Comparison of ENCODE assay signal across 8 mouse cellular contexts in the genomic region with DNA sequence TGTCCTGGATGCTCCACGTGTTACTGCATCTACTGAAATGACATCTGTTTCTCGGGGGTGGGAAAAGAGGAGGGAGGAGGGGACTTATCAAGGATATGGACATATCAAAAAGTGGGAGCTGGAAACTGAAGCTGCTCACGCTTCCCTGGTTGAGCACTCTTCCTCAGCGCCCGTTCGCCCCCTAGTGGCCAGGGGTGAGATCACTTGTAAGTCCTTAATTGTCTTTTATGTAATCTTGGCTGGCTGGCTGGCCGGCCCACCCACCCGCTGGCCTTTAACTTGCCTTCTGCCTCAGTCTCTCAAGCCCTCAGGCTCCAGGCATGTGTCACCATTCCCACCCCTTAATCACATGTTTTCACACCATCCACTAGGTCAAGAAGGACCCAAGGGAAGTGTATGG. TPM values are rescaled to one million over a fixed set of nuclear protein-coding genes. Genes with fewer than 3 reads are reported as not detected.
A peak's percentile ranks its signal among the peaks of the same experiment; 100 is the strongest.
DNase-seq lines count a peak whose midpoint lies in the region; ATAC-seq and TF ChIP-seq lines count a peak whose summit lies in the region.
"Had no signal": no experiment of that assay in that cellular context is flagged by ENCODE, and none has a peak within 500 bp of the region (broad histone marks: within the 10 kb centered on the region; RNA-seq: fewer than 3 reads in every experiment).

No protein-coding gene starts in this region.

- no peaks in the 10 kb centered on the region for H3K4me1 ChIP-seq in MEL (ENCODE audit: control insufficient read depth in 1 of 2, insufficient read depth in 2 of 2, low read length in 2 of 2)
- no peaks in the 10 kb centered on the region for H3K4me1 ChIP-seq in bone marrow, adult 2 months (ENCODE audit: control insufficient read depth, insufficient read depth, low read length)
- no peaks in the 10 kb centered on the region for H3K4me1 ChIP-seq in embryonic facial prominence, embryonic 14.5 days (ENCODE audit: control insufficient read depth, insufficient read depth, low read length)
- no peaks in the 10 kb centered on the region for H3K4me1 ChIP-seq in heart, postnatal 0 days (ENCODE audit: control insufficient read depth, insufficient read depth)
- H3K4me1 ChIP-seq: megakaryocyte, embryonic 14.5 days had no signal

- DNase-seq in MEL (ENCODE audit: low read depth, low spot score): peak; percentile 90
- peak; percentile 91 for DNase-seq in embryonic facial prominence, embryonic 14.5 days (ENCODE audit: low spot score)
- peak; percentile 77 for DNase-seq in heart, postnatal 0 days (ENCODE audit: low spot score)
- peak; percentile 84 to 88 for DNase-seq in layer of hippocampus, postnatal 14 days (ENCODE audit: low spot score in 2 of 2)
- peak; percentile 81 for DNase-seq in skeletal muscle tissue, adult 2 months (ENCODE audit: low read depth, low spot score)

- TF ChIP-seq POLR2A in MEL (IDR thresholded peaks at IDR 0.05; ENCODE audit: control insufficient read depth in 1 of 2, insufficient read depth in 1 of 2, low read depth in 1 of 2, low read length in 2 of 2, poor library complexity in 1 of 2): no peak; a peak in 1 of 4 replicates
- no peak for TF ChIP-seq POLR2A in bone marrow, adult 2 months (IDR thresholded peaks at IDR 0.05; ENCODE audit: borderline replicate concordance, control insufficient read depth, low read depth, low read length)

- H3K27ac ChIP-seq in MEL (ENCODE audit: control insufficient read depth, low read depth, low read length): no peak overlapping the region
- H3K27ac ChIP-seq in bone marrow, adult 2 months (ENCODE audit: control insufficient read depth, insufficient read depth, low read depth, low read length, poor library complexity): no peak overlapping the region
- H3K27ac ChIP-seq in embryonic facial prominence, embryonic 14.5 days (replicated peaks; ENCODE audit: low read depth, low read length): no peak overlapping the region
- H3K27ac ChIP-seq in heart, postnatal 0 days (ENCODE audit: low read depth): no peak overlapping the region

- no peak overlapping the region for H3K9ac ChIP-seq in MEL (ENCODE audit: control insufficient read depth, low read depth, low read length, poor library complexity, severe bottlenecking)
- H3K9ac ChIP-seq in embryonic facial prominence, embryonic 14.5 days (ENCODE audit: low read depth, low read length): no peak overlapping the region
- no peak overlapping the region for H3K9ac ChIP-seq in heart, postnatal 0 days (replicated peaks; ENCODE audit: low read depth, low read length)

- TF ChIP-seq EP300 in MEL (IDR thresholded peaks at IDR 0.05; ENCODE audit: low read depth in 1 of 2, low read length in 2 of 2): no peak
- TF ChIP-seq EP300 in heart, postnatal 0 days (IDR thresholded peaks at IDR 0.05; ENCODE audit: low read depth): no peak

- TF ChIP-seq RAD21 in MEL (IDR thresholded peaks at IDR 0.05; ENCODE audit: low read depth, low read length): peak; percentile 61

- 8% methylated on average over 8 of the region's 8 CpGs for WGBS in bone marrow, adult 2 months
- 0% methylated on average over 8 of the region's 8 CpGs for WGBS in embryonic facial prominence, embryonic 14.5 days
- WGBS in heart, postnatal 0 days: 3% methylated on average over 8 of the region's 8 CpGs

- H3K79me2 ChIP-seq in MEL (ENCODE audit: control insufficient read depth, insufficient read depth, low read length, poor library complexity): no peaks in the 10 kb centered on the region

- no peak overlapping the region for H3K4me2 ChIP-seq in embryonic facial prominence, embryonic 14.5 days (ENCODE audit: low read depth, low read length)
- H3K4me2 ChIP-seq in heart, postnatal 0 days (ENCODE audit: low read depth, low read length): no peak overlapping the region

- no peaks in the 10 kb centered on the region for H3K9me3 ChIP-seq in MEL (replicated peaks; ENCODE audit: insufficient read depth, low read length)
- H3K9me3 ChIP-seq in embryonic facial prominence, embryonic 14.5 days (ENCODE audit: control insufficient read depth, low read length): no peaks in the 10 kb centered on the region
- H3K9me3 ChIP-seq in heart, postnatal 0 days (replicated peaks; ENCODE audit: control insufficient read depth, low read length): no peaks in the 10 kb centered on the region
- H3K9me3 ChIP-seq: megakaryocyte, embryonic 14.5 days had no signal

- no peak for ATAC-seq in embryonic facial prominence, embryonic 14.5 days (ENCODE audit: low read depth)
- ATAC-seq in heart, postnatal 0 days (ENCODE audit: insufficient read depth, low read depth): no peak
- peak; percentile 72 for ATAC-seq in megakaryocyte progenitor cell, adult 5-6 weeks (replicated peaks; ENCODE audit: poor library complexity)

- H3K36me3 ChIP-seq in MEL (ENCODE audit: control insufficient read depth in 1 of 2, insufficient read depth in 2 of 2, low read length in 2 of 2): peaks cover 0 to 22% of the 10 kb centered on the region in 2 experiments; a peak in 2 of 4 replicates
- H3K36me3 ChIP-seq in embryonic facial prominence, embryonic 14.5 days (ENCODE audit: control insufficient read depth, insufficient read depth, low read length): peaks cover 87% of the 10 kb centered on the region
- peaks cover 76% of the 10 kb centered on the region for H3K36me3 ChIP-seq in heart, postnatal 0 days (replicated peaks; ENCODE audit: control insufficient read depth, insufficient read depth, low read length)

- peak; percentile 85 to 94 (median 87) for TF ChIP-seq CTCF in MEL (IDR thresholded peaks at IDR 0.05 in 2 of 3, conservative IDR thresholded peaks at IDR 0.05 in 1 of 3; ENCODE audit: control insufficient read depth in 1 of 3, insufficient read depth in 1 of 3, low read depth in 2 of 3, low read length in 3 of 3, poor library complexity in 1 of 3, severe bottlenecking in 1 of 3)
- TF ChIP-seq CTCF in bone marrow, adult 2 months (IDR thresholded peaks at IDR 0.05; ENCODE audit: control insufficient read depth, insufficient read depth, low read length): peak; percentile 89
- TF ChIP-seq CTCF in heart, postnatal 0 days (IDR thresholded peaks at IDR 0.05; ENCODE audit: low read depth): peak; percentile 85

- no peak overlapping the region for H3K4me3 ChIP-seq in MEL (ENCODE audit: control insufficient read depth in 1 of 2, insufficient read depth in 1 of 2, low read depth in 2 of 2, low read length in 2 of 2)
- H3K4me3 ChIP-seq in bone marrow, adult 2 months (replicated peaks; ENCODE audit: control insufficient read depth, low read depth, low read length): no peak overlapping the region
- H3K4me3 ChIP-seq in embryonic facial prominence, embryonic 14.5 days (ENCODE audit: low read depth, low read length): no peak overlapping the region
- H3K4me3 ChIP-seq in heart, postnatal 0 days (ENCODE audit: low read depth, low read length): no peak overlapping the region
- H3K4me3 ChIP-seq: megakaryocyte, embryonic 14.5 days had no signal

- H3K27me3 ChIP-seq in MEL (ENCODE audit: control insufficient read depth in 1 of 2, insufficient read depth in 2 of 2, low read length in 2 of 2): no peaks in the 10 kb centered on the region
- no peaks in the 10 kb centered on the region for H3K27me3 ChIP-seq in embryonic facial prominence, embryonic 14.5 days (replicated peaks; ENCODE audit: control insufficient read depth, insufficient read depth, low read length)
- no peaks in the 10 kb centered on the region for H3K27me3 ChIP-seq in heart, postnatal 0 days (ENCODE audit: control insufficient read depth, insufficient read depth, low read length)
- H3K27me3 ChIP-seq: megakaryocyte, embryonic 14.5 days had no signal

RNA-seq across cellular contexts. Expression of a gene that starts 34.1 kb away (rescaled TPM):
- total RNA-seq in MEL (2012; rRNA removed): 104 and 116 TPM in 2 replicates
- polyA plus RNA-seq in MEL (2012; ENCODE audit: insufficient read depth in 1 of 2, insufficient read length in 2 of 2, low read depth in 1 of 2, low replicate concordance in 2 of 2, missing spikeins in 1 of 2): 100 to 1,000 TPM; 138 to 203 TPM
- 22.3 and 28.2 TPM in 2 replicates for polyA plus RNA-seq in bone marrow, adult 2 months (2011; ENCODE audit: insufficient read depth, insufficient read length, low replicate concordance, missing spikeins)
- 31.5 and 33.9 TPM in 2 replicates for polyA plus RNA-seq in embryonic facial prominence, embryonic 14.5 days (2014; fragmentation: Nextera tagmentation; extraction: Ambion mirVana)
- 39.3 and 40.6 TPM in 2 replicates for total RNA-seq in heart, postnatal 0 days (2014; rRNA removed; ENCODE audit: low replicate concordance)
- 15.6 and 18.3 TPM in 2 replicates for polyA plus RNA-seq in heart, postnatal 0 days (2015; fragmentation: Nextera tagmentation; extraction: Ambion mirVana)
- total RNA-seq in layer of hippocampus, postnatal 14 days (2021): 100 to 1,000 TPM; 540 to 568 TPM
- total RNA-seq in megakaryocyte progenitor cell, adult 5-6 weeks (2015): 11.4 and 14.1 TPM in 2 replicates
- total RNA-seq in megakaryocyte progenitor cell, adult 5-6 weeks (2017): 19.8 and 25.0 TPM in 2 replicates

RNA-seq across cellular contexts. Expression of a gene that starts 38.4 kb away (rescaled TPM):
- total RNA-seq in MEL (2012; rRNA removed): 16.4 and 17.8 TPM in 2 replicates
- polyA plus RNA-seq in MEL (2012; ENCODE audit: insufficient read depth in 1 of 2, insufficient read length in 2 of 2, low read depth in 1 of 2, low replicate concordance in 2 of 2, missing spikeins in 1 of 2): 10 to 100 TPM in 1 of 2 experiments, not detected in 1; 36.0 TPM
- polyA plus RNA-seq in bone marrow, adult 2 months (2011; ENCODE audit: insufficient read depth, insufficient read length, low replicate concordance, missing spikeins): 14.4 and 22.1 TPM in 2 replicates
- polyA plus RNA-seq in embryonic facial prominence, embryonic 14.5 days (2014; fragmentation: Nextera tagmentation; extraction: Ambion mirVana): 16.5 and 21.3 TPM in 2 replicates
- 30.8 and 36.7 TPM in 2 replicates for total RNA-seq in heart, postnatal 0 days (2014; rRNA removed; ENCODE audit: low replicate concordance)
- polyA plus RNA-seq in heart, postnatal 0 days (2015; fragmentation: Nextera tagmentation; extraction: Ambion mirVana): 16.5 and 17.3 TPM in 2 replicates
- total RNA-seq in layer of hippocampus, postnatal 14 days (2021): 10 to 100 TPM; 23.1 to 27.5 TPM
- total RNA-seq in megakaryocyte progenitor cell, adult 5-6 weeks (2015): 7.3 and 7.7 TPM in 2 replicates
- total RNA-seq in megakaryocyte progenitor cell, adult 5-6 weeks (2017): 13.7 and 14.9 TPM in 2 replicates

RNA-seq across cellular contexts. Expression of a gene that starts 40.9 kb away (rescaled TPM):
- total RNA-seq in MEL (2012; rRNA removed): 0.08 and 0.36 TPM in 2 replicates
- polyA plus RNA-seq in MEL (2012; ENCODE audit: insufficient read depth in 1 of 2, insufficient read length in 2 of 2, low read depth in 1 of 2, low replicate concordance in 2 of 2, missing spikeins in 1 of 2): under 1 TPM in 1 of 2 experiments, not detected in 1; 0.49 TPM
- not detected in 2 replicates for polyA plus RNA-seq in bone marrow, adult 2 months (2011; ENCODE audit: insufficient read depth, insufficient read length, low replicate concordance, missing spikeins)
- polyA plus RNA-seq in embryonic facial prominence, embryonic 14.5 days (2014; fragmentation: Nextera tagmentation; extraction: Ambion mirVana): 0.04 and 0.05 TPM in 2 replicates
- total RNA-seq in heart, postnatal 0 days (2014; rRNA removed; ENCODE audit: low replicate concordance): not detected in 2 replicates
- not detected in 2 replicates for polyA plus RNA-seq in heart, postnatal 0 days (2015; fragmentation: Nextera tagmentation; extraction: Ambion mirVana)
- total RNA-seq in layer of hippocampus, postnatal 14 days (2021): not detected
- total RNA-seq in megakaryocyte progenitor cell, adult 5-6 weeks (2015): not detected in 2 replicates
- not detected in 2 replicates for total RNA-seq in megakaryocyte progenitor cell, adult 5-6 weeks (2017)

RNA-seq across cellular contexts. Expression of a gene that starts 41.0 kb away (rescaled TPM):
- 87.6 and 111 TPM in 2 replicates for total RNA-seq in MEL (2012; rRNA removed)
- polyA plus RNA-seq in MEL (2012; ENCODE audit: insufficient read depth in 1 of 2, insufficient read length in 2 of 2, low read depth in 1 of 2, low replicate concordance in 2 of 2, missing spikeins in 1 of 2): 100 to 1,000 TPM; 228 to 273 TPM
- 54.3 and 81.0 TPM in 2 replicates for polyA plus RNA-seq in bone marrow, adult 2 months (2011; ENCODE audit: insufficient read depth, insufficient read length, low replicate concordance, missing spikeins)
- 111 and 119 TPM in 2 replicates for polyA plus RNA-seq in embryonic facial prominence, embryonic 14.5 days (2014; fragmentation: Nextera tagmentation; extraction: Ambion mirVana)
- total RNA-seq in heart, postnatal 0 days (2014; rRNA removed; ENCODE audit: low replicate concordance): 368 and 470 TPM in 2 replicates
- 219 and 223 TPM in 2 replicates for polyA plus RNA-seq in heart, postnatal 0 days (2015; fragmentation: Nextera tagmentation; extraction: Ambion mirVana)
- 100 to 1,000 TPM; 113 to 116 TPM for total RNA-seq in layer of hippocampus, postnatal 14 days (2021)
- 35.7 and 44.6 TPM in 2 replicates for total RNA-seq in megakaryocyte progenitor cell, adult 5-6 weeks (2015)
- total RNA-seq in megakaryocyte progenitor cell, adult 5-6 weeks (2017): 17.4 and 25.7 TPM in 2 replicates

RNA-seq across cellular contexts. Expression of a gene that starts 54.7 kb away (rescaled TPM):
- total RNA-seq in MEL (2012; rRNA removed): 0.12 and 0.13 TPM in 2 replicates
- under 1 TPM in 1 of 2 experiments, not detected in 1; 0.32 TPM for polyA plus RNA-seq in MEL (2012; ENCODE audit: insufficient read depth in 1 of 2, insufficient read length in 2 of 2, low read depth in 1 of 2, low replicate concordance in 2 of 2, missing spikeins in 1 of 2)
- not detected in 2 replicates for polyA plus RNA-seq in bone marrow, adult 2 months (2011; ENCODE audit: insufficient read depth, insufficient read length, low replicate concordance, missing spikeins)
- 1.2 and 1.8 TPM in 2 replicates for polyA plus RNA-seq in embryonic facial prominence, embryonic 14.5 days (2014; fragmentation: Nextera tagmentation; extraction: Ambion mirVana)
- total RNA-seq in heart, postnatal 0 days (2014; rRNA removed; ENCODE audit: low replicate concordance): 34.4 and 44.0 TPM in 2 replicates
- 20.8 and 24.3 TPM in 2 replicates for polyA plus RNA-seq in heart, postnatal 0 days (2015; fragmentation: Nextera tagmentation; extraction: Ambion mirVana)
- total RNA-seq in layer of hippocampus, postnatal 14 days (2021): under 1 TPM; 0.28 to 0.33 TPM
- not detected in 2 replicates for total RNA-seq in megakaryocyte progenitor cell, adult 5-6 weeks (2015)
- total RNA-seq in megakaryocyte progenitor cell, adult 5-6 weeks (2017): not detected in 2 replicates
